Mouse (Mus musculus) small intestine, adult 2 months (tissue): Measurements from ENCODE around the gene Ephb3. TPM values are rescaled to one million over a fixed set of nuclear protein-coding genes. Genes with fewer than 3 reads are reported as not detected.

Experiments used
- H3K27ac ChIP-seq: fragments of 200-500 bp; 2 replicates; pipeline ENCODE4 v1.5.1; 2012; ENCODE audit warnings: low read depth, low read length, control low read depth, inconsistent platforms; ENCODE audit not compliant: insufficient read depth
- H3K27me3 ChIP-seq: fragments of 200-500 bp; 2 replicates; pipeline ENCODE4 v1.6.1; 2012; ENCODE audit warnings: mild to moderate bottlenecking, moderate library complexity, low read length, inconsistent platforms; ENCODE audit not compliant: control insufficient read depth, insufficient read depth
- H3K36me3 ChIP-seq: fragments of 200-500 bp; 2 replicates; pipeline ENCODE4 v1.6.1; 2012; ENCODE audit warnings: mild to moderate bottlenecking, low read length, control low read depth, inconsistent platforms; ENCODE audit not compliant: control insufficient read depth, insufficient read depth
- H3K4me1 ChIP-seq: fragments of 200-500 bp; 2 replicates; pipeline ENCODE4 v1.6.1; 2012; ENCODE audit warnings: low read length, inconsistent platforms, mixed read lengths; ENCODE audit not compliant: control insufficient read depth, insufficient read depth, insufficient read length
- H3K4me3 ChIP-seq: fragments of 200-500 bp; 2 replicates; pipeline ENCODE4 v1.5.1; 2012; ENCODE audit warnings: low read depth, mild to moderate bottlenecking, control low read depth, inconsistent platforms, low read length, moderate library complexity
- CTCF ChIP-seq: fragments of 200-500 bp; IDR thresholded peaks from 2 replicates; pipeline ENCODE4 v1.5.1; 2012; ENCODE audit warnings: low read depth, mild to moderate bottlenecking, control low read depth, inconsistent platforms, low read length, moderate library complexity, mixed read lengths; ENCODE audit not compliant: insufficient replicate concordance, insufficient read length; ENCODE audit errors: extremely low read depth
- POLR2A ChIP-seq: fragments of 200-500 bp; IDR thresholded peaks from 2 replicates; pipeline ENCODE4 v1.6.1; 2012; ENCODE audit warnings: low read depth, mild to moderate bottlenecking, control low read depth, inconsistent platforms, low read length, moderate library complexity
- WGBS: fragments of 180-500 bp; shearing (Covaris S2); methylation state at CpG from one replicate; pipeline ENCODE4 v1.1.7; 2018; 5-methylcytosine and 5-hydroxymethylcytosine counted together
- polyA plus RNA-seq: library from polyadenylated mRNA; depleted of rRNA; stranded (reverse); fragments of >200 nt; gene quantifications from 2 replicates; pipeline ENCODE4 v1.2.3, GENCODE M21; 2012

The Ephb3 gene
- polyA plus RNA-seq, 1 experiment = 11.3 TPM

GRCm38 (mm10) chr16:21246391-21247036, 42.0 kb downstream of the Ephb3 start:
- Histone ChIP-seq H3K36me3 (no peaks in the 10 kb centered on the region), H3K4me3 (peak overlapping the region; percentile 71), H3K27ac (no peak overlapping the region), H3K27me3 (peaks cover 6% of the 10 kb centered on the region; the same call in 1 of the 2 replicates), H3K4me1 (peaks cover 14% of the 10 kb centered on the region)
- TF ChIP-seq POLR2A = no peak
- TF ChIP-seq CTCF = no peak
- WGBS = 6% methylated on average over 32 of the region's 33 CpGs

GRCm38 (mm10) chr16:21247037-21247432, 42.5 kb downstream of the Ephb3 start:
- no peak overlapping the region for H3K4me3 ChIP-seq
- no peak overlapping the region for H3K27ac ChIP-seq
- TF ChIP-seq POLR2A = no peak

GRCm38 (mm10) chr16:21247871-21248712, 43.5 kb downstream of the Ephb3 start:
- TF ChIP-seq POLR2A = no peak
- no peak for TF ChIP-seq CTCF
- Histone ChIP-seq H3K36me3 (no peaks in the 10 kb centered on the region), H3K4me1 (peaks cover 14% of the 10 kb centered on the region), H3K27me3 (peaks cover 6% of the 10 kb centered on the region; the same call in 1 of the 2 replicates), H3K27ac (no peak overlapping the region), H3K4me3 (peak overlapping the region; percentile 71)
- WGBS = 29% methylated on average over 38 of the region's 38 CpGs

More at GRCm38 (mm10) chr16:21247037-21247432, 42.5 kb downstream of the Ephb3 start:
- peaks cover 14% of the 10 kb centered on the region for H3K4me1 ChIP-seq
- no peaks in the 10 kb centered on the region for H3K36me3 ChIP-seq
- H3K27me3 ChIP-seq = peaks cover 6% of the 10 kb centered on the region; the same call in 1 of the 2 replicates
- 62% methylated on average over 4 of the region's 4 CpGs for WGBS

GRCm38 (mm10) chr16:21248713-21249531, 44.4 kb downstream of the Ephb3 start:
- H3K27ac ChIP-seq = peak overlapping the region; percentile 26; the same call in 1 of the 2 replicates
- no peak for TF ChIP-seq POLR2A
- no peak for TF ChIP-seq CTCF

GRCm38 (mm10) chr16:21252401-21252955, 47.9 kb downstream of the Ephb3 start:
- no peak overlapping the region for H3K4me3 ChIP-seq
- H3K36me3 ChIP-seq = no peaks in the 10 kb centered on the region
- H3K27me3 ChIP-seq = no peaks in the 10 kb centered on the region
- H3K4me1 ChIP-seq = peaks cover 11% of the 10 kb centered on the region
- H3K27ac ChIP-seq = no peak overlapping the region
- TF ChIP-seq POLR2A = no peak
- TF ChIP-seq CTCF = no peak
- WGBS = 74% methylated on average over 11 of the region's 11 CpGs

More at GRCm38 (mm10) chr16:21248713-21249531, 44.4 kb downstream of the Ephb3 start:
- Histone ChIP-seq H3K4me1 (peaks cover 14% of the 10 kb centered on the region), H3K36me3 (no peaks in the 10 kb centered on the region), H3K4me3 (peak overlapping the region; percentile 71), H3K27me3 (peaks cover 6% of the 10 kb centered on the region; the same call in 1 of the 2 replicates)
- 8% methylated on average over 39 of the region's 39 CpGs for WGBS

GRCm38 (mm10) chr16:21255574-21256304, 51.2 kb downstream of the Ephb3 start:
- Histone ChIP-seq H3K4me3 (no peak overlapping the region), H3K4me1 (peaks cover 4% of the 10 kb centered on the region; the same call in 1 of the 2 replicates), H3K36me3 (no peaks in the 10 kb centered on the region), H3K27ac (no peak overlapping the region), H3K27me3 (no peaks in the 10 kb centered on the region)
- 60% methylated on average over 11 of the region's 11 CpGs for WGBS
- no peak for TF ChIP-seq CTCF
- no peak for TF ChIP-seq POLR2A
